Mouse (Mus musculus): ENCODE results near the gene Olfr1085. TPM values are rescaled to one million over a fixed set of nuclear protein-coding genes. Genes with fewer than 3 reads are reported as not detected.
"Not testable (repeated sequence)": the region's sequence is repeated elsewhere in the genome, so short reads cannot be mapped to it uniquely, and the experiment has no call there.

Olfr1085 gene
- not detected in 2 replicates for polyA plus RNA-seq (2012)

DNA sequence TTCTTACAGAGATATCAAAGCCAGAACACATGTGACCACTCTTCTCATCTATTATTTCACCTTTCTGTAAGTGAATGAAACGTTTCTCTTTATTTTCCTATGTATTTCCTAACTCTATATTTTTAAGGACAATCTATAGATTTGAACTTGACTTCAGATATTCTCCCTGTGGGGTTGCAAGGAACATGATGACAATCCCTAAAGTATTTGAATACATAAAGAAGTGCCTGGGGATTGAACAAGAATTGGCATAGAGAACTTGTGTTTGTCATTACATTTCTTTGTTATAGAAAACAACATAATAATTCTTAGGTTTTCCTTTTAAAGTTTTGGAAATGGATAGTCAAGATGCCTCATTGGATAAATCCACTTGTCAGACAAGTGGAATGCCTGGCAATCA is at the start of gene Olfr1085:
TSS of gene Olfr1085 (minus strand) at position 101 of the 400 bp plus-strand sequence.
- TF ChIP-seq GATA1 (IDR thresholded peaks at IDR 0.05; ENCODE audit: low read length): no peak

- no peak for TF ChIP-seq GATA1 (IDR thresholded peaks at IDR 0.05; ENCODE audit: low read length)
These were observed 36.5 kb upstream of the Olfr1085 start, which contains the start of gene Olfr1087 for GRCm38 (mm10) chr2:86698295-86698694. Gene Olfr1087, minus strand, starts transcription at chr2:86698395.

GRCm38 (mm10) chr2:86679992-86680391 is 18.2 kb upstream of the Olfr1085 start, which contains the start of gene Olfr1086:
Gene Olfr1086, minus strand, starts transcription at chr2:86680092.
- TF ChIP-seq GATA1 (IDR thresholded peaks at IDR 0.05; ENCODE audit: low read length): no peak

- TF ChIP-seq GATA1 (IDR thresholded peaks at IDR 0.05; ENCODE audit: low read length): not testable (repeated sequence)
These were observed 22.2 kb downstream of the Olfr1085 start, which contains the start of gene Olfr1084 for GRCm38 (mm10) chr2:86639625-86640024. Gene Olfr1084, minus strand, starts transcription at chr2:86639725.

Other genes starting within 250 kb of the Olfr1085 start
- not detected in 2 replicates for gene Olfr1061, start 248.0 kb downstream of the Olfr1085 start, polyA plus RNA-seq (2012)
- not detected in 2 replicates for gene Olfr1062, start 235.3 kb downstream of the Olfr1085 start, polyA plus RNA-seq (2012)
- not detected in 2 replicates for gene Olfr1065, start 211.4 kb downstream of the Olfr1085 start, polyA plus RNA-seq (2012)
- not detected in 2 replicates for gene Olfr1066, start 205.8 kb downstream of the Olfr1085 start, polyA plus RNA-seq (2012)
- not detected in 2 replicates for gene Olfr228, start 174.6 kb downstream of the Olfr1085 start, polyA plus RNA-seq (2012)
- not detected in 2 replicates for gene Olfr1076, start 153.6 kb downstream of the Olfr1085 start, polyA plus RNA-seq (2012)
- not detected in 2 replicates for gene Olfr1079, start 119.5 kb downstream of the Olfr1085 start, polyA plus RNA-seq (2012)
- gene Olfr1080, start 103.8 kb downstream of the Olfr1085 start, polyA plus RNA-seq (2012): not detected in 2 replicates
- gene Olfr1082, start 63.1 kb downstream of the Olfr1085 start, polyA plus RNA-seq (2012): not detected in 2 replicates
- not detected in 2 replicates for gene Olfr1084, start 22.3 kb downstream of the Olfr1085 start, polyA plus RNA-seq (2012)
- not detected in 2 replicates for gene Olfr1086, start 18.1 kb upstream of the Olfr1085 start, polyA plus RNA-seq (2012)
- gene Olfr1087, start 36.4 kb upstream of the Olfr1085 start, polyA plus RNA-seq (2012): not detected in 2 replicates
- not detected in 2 replicates for gene Olfr1089, start 71.7 kb upstream of the Olfr1085 start, polyA plus RNA-seq (2012)
- gene Olfr1090, start 97.0 kb upstream of the Olfr1085 start, polyA plus RNA-seq (2012): not detected in 2 replicates
- not detected in 2 replicates for gene Olfr1093, start 120.5 kb upstream of the Olfr1085 start, polyA plus RNA-seq (2012)
- not detected in 2 replicates for gene Olfr141, start 148.0 kb upstream of the Olfr1085 start, polyA plus RNA-seq (2012)
- gene Olfr1094, start 162.6 kb upstream of the Olfr1085 start, polyA plus RNA-seq (2012): not detected in 2 replicates
- not detected in 2 replicates for gene Olfr1095, start 189.7 kb upstream of the Olfr1085 start, polyA plus RNA-seq (2012)
- gene Gm13723, start 212.8 kb upstream of the Olfr1085 start, polyA plus RNA-seq (2012): not detected in 2 replicates
- not detected in 2 replicates for gene Olfr1097, start 230.2 kb upstream of the Olfr1085 start, polyA plus RNA-seq (2012)

Data from G1E-ER4 (cell line).